Mouse (Mus musculus) stomach, postnatal 0 days (tissue): ENCODE results near the gene Rasip1. TPM values are rescaled to one million over a fixed set of nuclear protein-coding genes. Genes with fewer than 3 reads are reported as not detected.

Source experiments
- ATAC-seq: fragments of 200-750 bp; cut with Nextera tagmentation; 2 replicates; pipeline ENCODE4 v1.8.0; 2017; ENCODE audit not compliant: low FRiP score, low TSS enrichment
- DNase-seq: peaks from one replicate; pipeline ENCODE4 v3.0.0-alpha.2; 2016; ENCODE audit warnings: low spot score
- H3K27ac ChIP-seq: fragments of 300-500 bp; sonication (generic); replicated peaks from 2 replicates; pipeline ENCODE4 v1.5.1; 2014; ENCODE audit warnings: mild to moderate bottlenecking, control low read depth
- H3K27me3 ChIP-seq: fragments of 300-500 bp; sonication (generic); 2 replicates; pipeline ENCODE4 v1.6.1; 2014; ENCODE audit warnings: low read length; ENCODE audit not compliant: control insufficient read depth, insufficient read depth
- H3K36me3 ChIP-seq: fragments of 300-500 bp; sonication (generic); 2 replicates; pipeline ENCODE4 v1.6.1; 2014; ENCODE audit warnings: low read length, mixed read lengths; ENCODE audit not compliant: control insufficient read depth, insufficient read depth
- H3K4me1 ChIP-seq: fragments of 300-500 bp; sonication (generic); replicated peaks from 2 replicates; pipeline ENCODE4 v1.6.1; 2014; ENCODE audit warnings: antibody characterized with exemption; ENCODE audit not compliant: control insufficient read depth, insufficient read depth
- H3K4me2 ChIP-seq: fragments of 300-500 bp; sonication (generic); replicated peaks from 2 replicates; pipeline ENCODE4 v1.6.1; 2014; ENCODE audit warnings: low read depth, mild to moderate bottlenecking, control low read depth, moderate library complexity
- H3K4me3 ChIP-seq: fragments of 300-500 bp; sonication (generic); 2 replicates; pipeline ENCODE4 v1.5.1; 2014; ENCODE audit warnings: low read depth, low read length, control low read depth
- H3K9ac ChIP-seq: fragments of 300-500 bp; sonication (generic); 2 replicates; pipeline ENCODE4 v1.6.1; 2014; ENCODE audit warnings: mild to moderate bottlenecking, low read length, control low read depth, mixed read lengths
- H3K9me3 ChIP-seq: fragments of 300-500 bp; sonication (generic); 2 replicates; pipeline ENCODE4 v1.6.1; 2016; ENCODE audit warnings: low read length; ENCODE audit not compliant: control insufficient read depth
- CTCF ChIP-seq: IDR thresholded peaks from 2 replicates; pipeline ENCODE4 v1.5.1; 2016; ENCODE audit warnings: antibody characterized with exemption, low read depth, mild to moderate bottlenecking, moderate library complexity
- EP300 ChIP-seq: optimal IDR thresholded peaks from 2 replicates; pipeline ENCODE3; 2016; ENCODE audit warnings: antibody characterized with exemption
- WGBS: fragments of 180-500 bp; shearing (Covaris S2); extraction: QIAGEN DNeasy Blood & Tissue Kit; methylation state at CpG from one replicate; pipeline ENCODE4 v1.1.7; 2014; 5-methylcytosine and 5-hydroxymethylcytosine counted together
- polyA plus RNA-seq: library from polyadenylated mRNA; unstranded; fragments of >200 nt; fragmentation: Nextera tagmentation; extraction: Ambion mirVana; gene quantifications from 2 replicates; pipeline ENCODE4 v1.2.1, GENCODE M21; 2015

The Rasip1 gene
- polyA plus RNA-seq, 1 experiment from 2014 or later: 5.4 TPM

DNA sequence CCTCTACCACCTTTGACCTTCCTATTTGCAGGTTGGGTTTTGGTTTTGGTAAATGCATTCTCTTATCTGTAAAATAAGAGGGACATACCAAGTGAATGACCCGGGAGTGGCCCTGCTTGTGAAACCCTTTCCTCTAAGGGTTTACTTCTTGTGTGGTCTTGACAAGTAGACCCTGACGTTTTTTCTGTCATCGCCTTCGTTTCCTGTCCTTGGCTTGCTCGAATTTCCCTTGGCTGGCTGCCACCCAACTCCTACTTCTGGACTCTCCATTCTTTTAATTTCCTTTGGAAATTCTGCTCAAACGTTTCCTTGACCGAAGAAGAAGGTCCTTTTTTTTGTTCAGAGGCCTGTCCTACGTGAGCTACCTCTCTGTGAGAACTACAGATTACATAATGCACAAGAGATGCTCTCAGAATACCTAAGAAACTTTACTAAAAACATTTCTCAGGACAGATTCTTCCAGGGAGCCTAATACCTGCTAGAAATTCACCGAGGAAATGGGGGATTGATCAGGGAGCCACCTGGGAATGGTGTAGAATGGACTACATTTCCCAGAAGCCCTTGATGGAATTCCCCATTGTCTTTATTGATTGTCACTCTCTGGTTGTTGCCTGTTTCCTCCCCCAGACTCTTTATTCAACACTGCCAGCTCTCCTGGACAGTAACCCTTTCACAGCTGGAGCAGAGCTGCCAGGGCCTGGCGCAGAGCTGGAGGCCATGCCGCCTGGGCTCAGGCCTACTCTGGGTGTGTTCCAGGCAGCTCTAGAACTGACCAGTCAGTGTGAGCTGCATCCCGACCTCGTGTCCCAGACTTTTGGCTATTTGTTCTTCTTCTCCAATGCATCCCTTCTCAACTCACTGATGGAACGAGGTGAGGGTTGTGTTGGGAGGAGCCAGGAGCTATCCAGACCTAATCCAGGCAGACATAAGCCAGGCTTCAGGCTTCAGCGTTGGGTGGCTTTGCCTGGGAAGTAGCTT is 8.7 kb downstream of the Rasip1 start:
- ATAC-seq: no peak
- no peak overlapping the region for H3K4me3 ChIP-seq
- TF ChIP-seq EP300 (no peak), CTCF (no peak)
- no peak overlapping the region for H3K4me2 ChIP-seq
- no peaks in the 10 kb centered on the region for H3K9me3 ChIP-seq
- DNase-seq: no peak
- H3K27me3 ChIP-seq: no peaks in the 10 kb centered on the region
- peak overlapping the region; percentile 18; the same call in 1 of the 2 replicates for H3K27ac ChIP-seq
- H3K9ac ChIP-seq: no peak overlapping the region
- 0 out of 2 replicates have a peak, but pooled peaks cover 2% of the 10 kb centered on the region for H3K36me3 ChIP-seq
- 71% methylated on average over 15 of the region's 15 CpGs for WGBS
- H3K4me1 ChIP-seq: peaks cover 7% of the 10 kb centered on the region

DNA sequence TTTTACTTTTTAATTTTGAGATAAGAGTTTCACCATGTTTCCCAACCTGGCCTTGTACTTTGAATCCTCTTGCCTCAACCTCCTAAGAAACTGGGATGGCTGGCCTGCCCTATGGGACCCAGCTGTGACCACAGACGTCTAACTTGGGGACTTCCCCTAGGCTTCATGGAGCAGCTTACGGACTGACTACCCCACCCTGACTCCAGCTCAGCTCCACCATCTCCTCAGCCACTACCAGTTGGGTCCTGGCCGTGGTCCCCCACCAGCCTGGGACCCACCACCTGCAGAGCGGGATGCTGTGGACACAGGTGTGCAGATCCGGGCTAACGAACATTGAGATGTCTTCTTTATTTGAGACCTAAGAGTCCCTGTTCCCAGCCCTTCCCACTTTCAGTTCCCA is 10.4 kb downstream of the Rasip1 start:
- WGBS: 91% methylated on average over 6 of the region's 6 CpGs
- no peak overlapping the region for H3K9ac ChIP-seq
- H3K27me3 ChIP-seq: no peaks in the 10 kb centered on the region
- H3K4me1 ChIP-seq: peaks cover 16% of the 10 kb centered on the region
- no peak overlapping the region for H3K27ac ChIP-seq
- 0 out of 2 replicates have a peak, but pooled peaks cover 2% of the 10 kb centered on the region for H3K36me3 ChIP-seq
- no peak overlapping the region for H3K4me3 ChIP-seq
- H3K4me2 ChIP-seq: peak overlapping the region; percentile 47; the same call in 1 of the 2 replicates
- DNase-seq: no peak
- no peaks in the 10 kb centered on the region for H3K9me3 ChIP-seq
- no peak for ATAC-seq
- TF ChIP-seq CTCF: no peak
- TF ChIP-seq EP300: no peak

- H3K4me1 ChIP-seq: peaks cover 21% of the 10 kb centered on the region
- WGBS: 21% methylated on average over 29 of the region's 29 CpGs
- H3K4me3 ChIP-seq: no peak overlapping the region
- H3K9ac ChIP-seq: 0 out of 2 replicates have a peak overlapping the region, but pooled peaks have one; percentile 27
- peak; percentile 87 for ATAC-seq
- H3K9me3 ChIP-seq: no peaks in the 10 kb centered on the region
- TF ChIP-seq EP300 (no peak), CTCF (no peak)
- peak overlapping the region; percentile 47 for H3K4me2 ChIP-seq
- DNase-seq: peak; percentile 95
- H3K27me3 ChIP-seq: no peaks in the 10 kb centered on the region
- 0 out of 2 replicates have a peak, but pooled peaks cover 2% of the 10 kb centered on the region for H3K36me3 ChIP-seq
- no peak overlapping the region for H3K27ac ChIP-seq
Observed at GRCm38 (mm10) chr7:45638623-45639401, 11.5 kb downstream of the Rasip1 start.

GRCm38 (mm10) chr7:45639561-45640027 is 12.3 kb downstream of the Rasip1 start, which contains the start of gene Mamstr:
Gene Mamstr (plus strand): TSS chr7:45639977.
- Histone ChIP-seq H3K36me3 (0 out of 2 replicates have a peak, but pooled peaks cover 2% of the 10 kb centered on the region), H3K9me3 (no peaks in the 10 kb centered on the region), H3K9ac (peak within 1 kb of the TSS; percentile 8; the same call in 1 of the 2 replicates), H3K4me3 (no peak within 1 kb of the TSS), H3K27me3 (no peaks in the 10 kb centered on the region), H3K4me2 (no peak within 1 kb of the TSS), H3K27ac (peak within 1 kb of the TSS; percentile 70; the same call in 1 of the 2 replicates), H3K4me1 (peaks cover 21% of the 10 kb centered on the region)
- ATAC-seq: no peak
- whole genome bisulfite sequencing: 45% methylated on average over 19 of the region's 19 CpGs
- TF ChIP-seq EP300 (no peak), CTCF (no peak)
- DNase-seq: no peak

- Histone ChIP-seq H3K4me2 (no peak overlapping the region), H3K4me1 (peaks cover 21% of the 10 kb centered on the region), H3K27ac (0 out of 2 replicates have a peak overlapping the region, but pooled peaks have one; percentile 13), H3K27me3 (no peaks in the 10 kb centered on the region), H3K9me3 (no peaks in the 10 kb centered on the region), H3K36me3 (0 out of 2 replicates have a peak, but pooled peaks cover 2% of the 10 kb centered on the region), H3K9ac (no peak overlapping the region), H3K4me3 (no peak overlapping the region)
- ATAC-seq (no peak), DNase-seq (no peak)
- TF ChIP-seq EP300 (no peak), CTCF (no peak)
- WGBS: 79% methylated on average over 19 of the region's 19 CpGs
Observed at GRCm38 (mm10) chr7:45640191-45640957, 13.1 kb downstream of the Rasip1 start.
